ENCODE assay signal across 13 mouse cellular contexts in the genomic region with DNA sequence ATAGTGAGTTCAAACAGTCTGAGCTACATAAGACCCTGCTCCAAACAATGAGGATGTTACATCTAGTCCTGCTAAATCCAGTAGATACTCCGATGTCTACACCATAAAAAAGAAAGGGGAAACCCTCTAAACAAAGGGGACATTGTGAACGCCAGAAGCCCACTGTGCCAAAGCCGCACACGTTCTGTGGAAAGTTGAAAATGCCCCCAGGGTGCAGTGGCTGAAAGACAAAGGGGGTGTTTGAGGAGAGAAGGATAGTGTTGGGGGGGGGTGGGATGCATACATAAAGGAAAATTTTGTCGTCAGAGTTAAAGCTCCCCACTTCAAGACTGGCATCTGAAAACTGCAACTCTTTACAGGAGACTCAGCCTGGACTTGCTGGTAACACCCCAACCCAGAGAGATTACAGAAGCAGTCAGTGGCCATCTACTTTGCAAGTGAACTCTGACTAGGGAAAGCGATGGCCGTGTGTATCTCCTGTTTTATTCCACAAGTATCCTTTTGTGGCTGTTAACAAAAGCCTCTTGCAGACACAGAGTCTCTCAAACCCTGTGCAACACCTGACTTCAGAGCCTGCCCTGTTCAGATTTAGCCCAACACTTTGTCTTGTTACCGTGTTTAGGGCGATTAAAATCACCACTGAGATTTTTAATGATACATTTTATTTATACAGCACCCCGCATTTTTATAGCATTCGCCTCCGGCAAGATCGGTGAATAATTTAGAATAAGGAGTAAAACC. TPM values are rescaled to one million over a fixed set of nuclear protein-coding genes. Genes with fewer than 3 reads are reported as not detected.
DNase-seq lines count a peak whose midpoint lies in the region; ATAC-seq lines count a peak whose summit lies in the region.
"Had no signal": no experiment of that assay in that cellular context is flagged by ENCODE, and none has a peak within 500 bp of the region (broad histone marks: within the 10 kb centered on the region; RNA-seq: fewer than 3 reads in every experiment).

No protein-coding gene starts in this region.

- no peak overlapping the region for H3K9ac ChIP-seq in kidney, embryonic 15.5 days
- no peak overlapping the region for H3K9ac ChIP-seq in embryonic facial prominence, embryonic 11.5 days (replicated peaks; ENCODE audit: low read length)
- no peak overlapping the region for H3K9ac ChIP-seq in hindbrain, embryonic 15.5 days
- H3K9ac ChIP-seq in neural tube, embryonic 12.5 days = no peak overlapping the region
- H3K9ac ChIP-seq: limb, embryonic 15.5 days had no signal

- no peak for DNase-seq in kidney, postnatal 10 days
- peak; percentile 50 for DNase-seq in embryonic facial prominence, embryonic 11.5 days (ENCODE audit: low spot score)
- no peak for DNase-seq in right cerebral cortex, adult 2 months (ENCODE audit: low spot score in 2 of 2)
- DNase-seq: cerebellum, postnatal 14 days; heart, adult 18-20 months; lung, postnatal 10 days; thymus, postnatal 25 days had no signal

- H3K4me2 ChIP-seq in kidney, embryonic 15.5 days = no peak overlapping the region
- no peak overlapping the region for H3K4me2 ChIP-seq in embryonic facial prominence, embryonic 11.5 days (ENCODE audit: low read depth, low read length)
- no peak overlapping the region for H3K4me2 ChIP-seq in hindbrain, embryonic 15.5 days
- H3K4me2 ChIP-seq in neural tube, embryonic 12.5 days (replicated peaks) = peak overlapping the region; percentile 15; the same call in 1 of the 2 replicates
- H3K4me2 ChIP-seq: limb, embryonic 15.5 days had no signal

- peaks cover 18% of the 10 kb centered on the region for H3K36me3 ChIP-seq in kidney, embryonic 15.5 days
- no peaks in the 10 kb centered on the region for H3K36me3 ChIP-seq in embryonic facial prominence, embryonic 11.5 days (replicated peaks; ENCODE audit: control insufficient read depth, insufficient read depth, low read depth, low read length)
- H3K36me3 ChIP-seq in hindbrain, embryonic 15.5 days = no peaks in the 10 kb centered on the region
- H3K36me3 ChIP-seq in neural tube, embryonic 12.5 days = peaks cover 14% of the 10 kb centered on the region

- peak overlapping the region; percentile 72 for H3K27ac ChIP-seq in kidney, embryonic 15.5 days
- no peak overlapping the region for H3K27ac ChIP-seq in embryonic facial prominence, embryonic 11.5 days (replicated peaks; ENCODE audit: low read depth, low read length)
- H3K27ac ChIP-seq in hindbrain, embryonic 15.5 days (replicated peaks) = 0 out of 2 replicates have a peak overlapping the region, but pooled peaks have one; percentile 10
- H3K27ac ChIP-seq in neural tube, embryonic 12.5 days = peak overlapping the region; percentile 58
- H3K27ac ChIP-seq: limb, embryonic 15.5 days had no signal

- H3K4me3 ChIP-seq in kidney, embryonic 15.5 days (replicated peaks) = no peak overlapping the region
- no peak overlapping the region for H3K4me3 ChIP-seq in embryonic facial prominence, embryonic 11.5 days (ENCODE audit: low read depth, low read length)
- H3K4me3 ChIP-seq in hindbrain, embryonic 15.5 days = no peak overlapping the region
- H3K4me3 ChIP-seq in neural tube, embryonic 12.5 days = no peak overlapping the region
- H3K4me3 ChIP-seq: limb, embryonic 15.5 days; myocyte had no signal

- WGBS in kidney, embryonic 15.5 days = 68% methylated on average over 13 of the region's 13 CpGs
- WGBS in embryonic facial prominence, embryonic 11.5 days = 48% methylated on average over 13 of the region's 13 CpGs
- 27% methylated on average over 13 of the region's 13 CpGs for WGBS in hindbrain, embryonic 15.5 days
- WGBS in neural tube, embryonic 12.5 days = 30% methylated on average over 13 of the region's 13 CpGs

- 0 out of 2 replicates have a peak, but pooled peaks have one; percentile 1 for ATAC-seq in kidney, embryonic 15.5 days (replicated peaks; ENCODE audit: low FRiP score)
- no peak for ATAC-seq in embryonic facial prominence, embryonic 11.5 days (replicated peaks; ENCODE audit: insufficient number of reproducible peaks, low FRiP score, low TSS enrichment, low read depth)
- no peak for ATAC-seq in hindbrain, embryonic 15.5 days (ENCODE audit: low FRiP score, low read depth)
- ATAC-seq in neural tube, embryonic 12.5 days (ENCODE audit: low FRiP score, low read depth) = peak; percentile 45
- ATAC-seq in activated CD4-positive, CD25-positive, alpha-beta regulatory T cell, adult 4 months = no peak

- H3K27me3 ChIP-seq in kidney, embryonic 15.5 days = no peaks in the 10 kb centered on the region
- H3K27me3 ChIP-seq in embryonic facial prominence, embryonic 11.5 days (ENCODE audit: control insufficient read depth, insufficient read depth, low read length) = no peaks in the 10 kb centered on the region
- H3K27me3 ChIP-seq in hindbrain, embryonic 15.5 days = no peaks in the 10 kb centered on the region
- no peaks in the 10 kb centered on the region for H3K27me3 ChIP-seq in neural tube, embryonic 12.5 days (replicated peaks)
- H3K27me3 ChIP-seq: limb, embryonic 15.5 days had no signal

- peaks cover 55% of the 10 kb centered on the region for H3K4me1 ChIP-seq in kidney, embryonic 15.5 days
- H3K4me1 ChIP-seq in embryonic facial prominence, embryonic 11.5 days (ENCODE audit: control insufficient read depth, insufficient read depth, low read length) = no peaks in the 10 kb centered on the region; the same call in 1 of the 2 replicates
- peaks cover 50% of the 10 kb centered on the region for H3K4me1 ChIP-seq in hindbrain, embryonic 15.5 days (replicated peaks)
- H3K4me1 ChIP-seq in neural tube, embryonic 12.5 days = peaks cover 58% of the 10 kb centered on the region

- H3K9me3 ChIP-seq in kidney, embryonic 15.5 days (replicated peaks) = no peaks in the 10 kb centered on the region
- H3K9me3 ChIP-seq in embryonic facial prominence, embryonic 11.5 days (replicated peaks; ENCODE audit: control insufficient read depth, low read length) = no peaks in the 10 kb centered on the region
- H3K9me3 ChIP-seq in hindbrain, embryonic 15.5 days = no peaks in the 10 kb centered on the region
- 0 out of 2 replicates have a peak, but pooled peaks cover 3% of the 10 kb centered on the region for H3K9me3 ChIP-seq in neural tube, embryonic 12.5 days
- H3K9me3 ChIP-seq: limb, embryonic 15.5 days had no signal

RNA-seq across cellular contexts. Expression of gene Tspan18, which starts 42.9 kb away (rescaled TPM):
- polyA plus RNA-seq in kidney, embryonic 15.5 days (2015; fragmentation: Nextera tagmentation; extraction: Ambion mirVana) = 41.0 and 44.8 TPM in 2 replicates
- polyA plus RNA-seq in embryonic facial prominence, embryonic 11.5 days (2014; fragmentation: Nextera tagmentation; extraction: Ambion mirVana) = 21.6 and 26.2 TPM in 2 replicates
- polyA plus RNA-seq in hindbrain, embryonic 15.5 days (2015; fragmentation: Nextera tagmentation; extraction: Ambion mirVana) = 17.9 and 23.5 TPM in 2 replicates
- polyA plus RNA-seq in neural tube, embryonic 12.5 days (2016; fragmentation: Nextera tagmentation; extraction: Ambion mirVana) = 50.7 and 53.9 TPM in 2 replicates
- under 1 TPM in 1 of 2 experiments, not detected in 1; 0.54 TPM for polyA plus RNA-seq in activated CD4-positive, CD25-positive, alpha-beta regulatory T cell, adult 4 months (2017; shearing (Covaris generic))

Comparison
In these comparisons a context has a peak if more than half of its experiments do, and no peak if none do; other contexts are left out.
1. ATAC-seq: peak in kidney, embryonic 15.5 days (single experiment) and neural tube, embryonic 12.5 days (single experiment); none in embryonic facial prominence, embryonic 11.5 days (single experiment), hindbrain, embryonic 15.5 days (single experiment) and activated CD4-positive, CD25-positive, alpha-beta regulatory T cell, adult 4 months (single experiment).
2. RNA of gene Tspan18, which starts 42.9 kb away (polyA plus RNA-seq): 50.7 to 53.9 TPM in neural tube, embryonic 12.5 days, 41.0 to 44.8 TPM in kidney, embryonic 15.5 days, 17.9 to 23.5 TPM in hindbrain, embryonic 15.5 days and 21.6 to 26.2 TPM in embryonic facial prominence, embryonic 11.5 days; 0.54 TPM in activated CD4-positive, CD25-positive, alpha-beta regulatory T cell, adult 4 months; every median in the first group is over 10 times any median in the second.